Mouse (Mus musculus) stomach, postnatal 0 days (tissue): ENCODE measurements around the gene Kynu.

Source experiments
- CTCF ChIP-seq: IDR thresholded peaks from 2 replicates; pipeline ENCODE4 v1.5.1; 2016; ENCODE audit warnings: antibody characterized with exemption, low read depth, mild to moderate bottlenecking, moderate library complexity
- EP300 ChIP-seq: optimal IDR thresholded peaks from 2 replicates; pipeline ENCODE3; 2016; ENCODE audit warnings: antibody characterized with exemption

- TF ChIP-seq CTCF (no peak), EP300 (no peak)
Measured at GRCm38 (mm10) chr2:43674098-43674497, 119.0 kb downstream of the Kynu start.
